Mouse (Mus musculus): Measurements from ENCODE around the gene Mettl7b.

- no peak; the same call in 1 of the 2 replicates for TF ChIP-seq EP300 (IDR thresholded peaks at IDR 0.05; ENCODE audit: low read depth)
- peak; percentile 99 for TF ChIP-seq CTCF (IDR thresholded peaks at IDR 0.05; ENCODE audit: low read depth)
Observed at GRCm38 (mm10) chr10:128913219-128913618, 47.6 kb downstream of the Mettl7b start.
